Mouse (Mus musculus): Measurements from ENCODE around the gene Met. TPM values are rescaled to one million over a fixed set of nuclear protein-coding genes. Genes with fewer than 3 reads are reported as not detected.
A peak's percentile ranks its signal among the peaks of the same experiment; 100 is the strongest.

Gene Met
- polyA plus RNA-seq, 1 experiment, result 14.7 TPM

DNA sequence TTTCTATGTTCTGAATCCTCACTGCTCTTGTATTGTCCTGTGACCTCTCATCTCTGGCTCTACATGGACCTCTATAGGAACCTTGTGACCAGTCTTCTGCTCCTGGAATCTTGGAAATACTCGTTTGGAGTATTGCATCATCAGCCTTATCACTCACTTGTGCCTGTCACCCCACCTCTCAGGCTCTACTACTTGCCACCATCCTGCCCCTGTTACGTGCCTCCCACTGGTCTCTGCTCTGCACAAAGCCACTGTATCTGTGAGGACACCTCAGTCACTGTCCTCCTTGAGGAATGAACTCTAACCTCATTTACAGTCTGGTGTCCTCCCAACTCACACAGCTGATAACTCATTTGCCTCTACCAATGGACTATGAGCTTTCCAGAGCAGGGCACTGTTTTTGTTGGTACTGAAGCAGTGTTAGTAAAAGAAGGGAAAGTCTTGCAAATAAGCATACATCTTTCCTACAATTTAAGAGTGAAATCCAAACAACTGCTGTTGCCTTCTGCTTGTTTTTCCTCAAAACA, 24.8 kb downstream of the Met start:
- Histone ChIP-seq H3K27ac (ENCODE audit: insufficient read depth, low read length) (no peak overlapping the region), H3K4me1 (ENCODE audit: control insufficient read depth, insufficient read depth, low read length) (peaks cover 15% of the 10 kb centered on the region), H3K4me3 (ENCODE audit: insufficient read depth, low read length) (no peak overlapping the region)
- no peak for TF ChIP-seq CTCF (IDR thresholded peaks at IDR 0.05; ENCODE audit: borderline replicate concordance, insufficient read depth, low read length)
- TF ChIP-seq POLR2A (IDR thresholded peaks at IDR 0.05; ENCODE audit: low read depth, low read length), result no peak

DNA sequence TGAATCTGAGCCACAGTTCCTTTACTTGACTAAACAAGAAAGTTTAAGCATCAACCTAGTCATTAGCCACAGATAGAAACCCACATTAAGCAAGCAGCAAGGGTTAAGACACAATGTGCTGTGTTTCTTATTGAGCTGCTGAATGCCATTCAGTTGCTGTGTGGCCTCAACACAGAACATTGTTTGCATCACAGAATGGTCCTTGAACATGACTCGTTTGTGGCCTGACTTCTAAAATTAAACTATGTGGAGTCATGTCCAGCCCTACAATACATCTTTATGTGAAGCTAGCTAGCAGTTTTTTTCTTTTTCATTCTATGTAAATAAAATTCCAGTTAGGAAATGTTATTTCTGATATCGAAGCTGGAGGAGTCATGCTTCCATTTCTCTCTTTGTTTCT, 27.2 kb downstream of the Met start:
- Histone ChIP-seq H3K4me3 (ENCODE audit: insufficient read depth, low read length) (no peak overlapping the region), H3K4me1 (ENCODE audit: control insufficient read depth, insufficient read depth, low read length) (peaks cover 15% of the 10 kb centered on the region), H3K27ac (ENCODE audit: insufficient read depth, low read length) (no peak overlapping the region; the same call in 1 of the 2 replicates)
- no peak for TF ChIP-seq CTCF (IDR thresholded peaks at IDR 0.05; ENCODE audit: borderline replicate concordance, insufficient read depth, low read length)
- no peak for TF ChIP-seq POLR2A (IDR thresholded peaks at IDR 0.05; ENCODE audit: low read depth, low read length)

DNA sequence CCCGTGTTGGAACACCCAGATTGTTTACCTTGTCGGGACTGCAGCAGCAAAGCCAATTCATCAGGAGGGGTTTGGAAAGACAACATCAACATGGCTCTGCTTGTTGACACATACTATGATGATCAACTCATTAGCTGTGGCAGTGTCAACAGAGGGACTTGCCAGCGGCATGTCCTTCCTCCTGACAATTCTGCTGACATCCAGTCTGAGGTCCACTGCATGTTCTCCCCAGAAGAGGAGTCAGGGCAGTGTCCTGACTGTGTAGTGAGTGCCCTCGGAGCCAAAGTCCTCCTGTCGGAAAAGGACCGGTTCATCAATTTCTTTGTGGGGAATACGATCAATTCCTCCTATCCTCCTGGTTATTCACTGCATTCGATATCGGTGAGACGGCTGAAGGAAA, 27.9 kb downstream of the Met start:
- no peak overlapping the region for H3K4me3 ChIP-seq (ENCODE audit: insufficient read depth, low read length)
- no peak overlapping the region for H3K27ac ChIP-seq (ENCODE audit: insufficient read depth, low read length)
- TF ChIP-seq CTCF (IDR thresholded peaks at IDR 0.05; ENCODE audit: borderline replicate concordance, insufficient read depth, low read length), result no peak
- no peak for TF ChIP-seq POLR2A (IDR thresholded peaks at IDR 0.05; ENCODE audit: low read depth, low read length)
- peaks cover 14% of the 10 kb centered on the region for H3K4me1 ChIP-seq (ENCODE audit: control insufficient read depth, insufficient read depth, low read length)

DNA sequence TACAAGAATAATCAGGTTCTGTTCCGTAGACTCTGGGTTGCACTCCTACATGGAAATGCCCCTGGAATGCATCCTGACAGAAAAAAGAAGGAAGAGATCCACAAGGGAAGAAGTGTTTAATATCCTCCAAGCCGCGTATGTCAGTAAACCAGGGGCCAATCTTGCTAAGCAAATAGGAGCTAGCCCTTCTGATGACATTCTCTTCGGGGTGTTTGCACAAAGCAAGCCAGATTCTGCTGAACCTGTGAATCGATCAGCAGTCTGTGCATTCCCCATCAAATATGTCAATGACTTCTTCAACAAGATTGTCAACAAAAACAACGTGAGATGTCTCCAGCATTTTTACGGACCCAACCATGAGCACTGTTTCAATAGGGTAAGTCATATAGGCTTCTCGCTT, 28.5 kb downstream of the Met start:
- H3K4me1 ChIP-seq (ENCODE audit: control insufficient read depth, insufficient read depth, low read length), result peaks cover 19% of the 10 kb centered on the region
- no peak overlapping the region for H3K27ac ChIP-seq (ENCODE audit: insufficient read depth, low read length)
- TF ChIP-seq POLR2A (IDR thresholded peaks at IDR 0.05; ENCODE audit: low read depth, low read length) (no peak), CTCF (IDR thresholded peaks at IDR 0.05; ENCODE audit: borderline replicate concordance, insufficient read depth, low read length) (no peak)
- no peak overlapping the region for H3K4me3 ChIP-seq (ENCODE audit: insufficient read depth, low read length)

DNA sequence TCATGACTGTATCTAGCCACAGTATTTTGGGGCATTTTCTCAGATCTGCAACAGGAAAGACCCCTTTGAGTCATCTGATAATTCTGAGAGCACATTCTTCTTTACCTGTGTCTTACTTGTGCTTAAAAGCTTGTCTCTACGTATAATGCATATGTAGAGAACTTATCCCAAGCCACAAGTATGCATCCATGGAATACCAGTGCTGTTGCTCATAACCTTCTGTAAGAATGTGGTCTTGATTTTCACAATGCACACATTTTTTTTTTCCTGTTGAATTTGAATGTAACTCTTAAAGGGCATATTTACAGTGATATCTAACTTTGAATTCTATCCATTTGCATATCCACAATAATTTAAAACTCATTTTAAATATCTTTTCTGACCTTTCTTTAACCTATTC, 31.8 kb downstream of the Met start:
- H3K4me1 ChIP-seq (ENCODE audit: control insufficient read depth, insufficient read depth, low read length), result peaks cover 24% of the 10 kb centered on the region
- H3K27ac ChIP-seq (ENCODE audit: insufficient read depth, low read length), result peak overlapping the region; percentile 97
- H3K4me3 ChIP-seq (ENCODE audit: insufficient read depth, low read length), result no peak overlapping the region

DNA sequence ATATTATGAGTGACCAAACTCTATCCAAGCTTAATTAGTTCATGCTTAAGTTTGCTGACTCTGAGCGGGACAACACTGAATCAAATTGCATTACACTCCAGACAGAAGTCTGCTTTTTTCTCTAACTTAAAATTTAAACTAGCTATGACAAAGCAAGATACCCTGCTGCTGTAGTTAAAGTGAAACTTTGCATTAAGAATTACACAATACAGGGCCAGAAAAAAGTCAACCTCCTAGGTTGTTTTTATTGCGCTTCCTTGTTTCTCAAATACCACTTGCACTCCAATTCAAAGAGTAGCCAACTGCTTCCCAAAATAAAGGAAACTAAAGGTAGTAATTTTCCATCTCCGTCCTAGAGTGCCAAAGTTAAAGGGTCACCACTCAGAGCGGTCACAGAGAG, 33.8 kb downstream of the Met start:
- H3K4me1 ChIP-seq (ENCODE audit: control insufficient read depth, insufficient read depth, low read length), result peaks cover 25% of the 10 kb centered on the region
- TF ChIP-seq CTCF (IDR thresholded peaks at IDR 0.05; ENCODE audit: borderline replicate concordance, insufficient read depth, low read length) (no peak), POLR2A (IDR thresholded peaks at IDR 0.05; ENCODE audit: low read depth, low read length) (no peak)
- no peak overlapping the region for H3K4me3 ChIP-seq (ENCODE audit: insufficient read depth, low read length)
- H3K27ac ChIP-seq (ENCODE audit: insufficient read depth, low read length), result peak overlapping the region; percentile 47

More for the DNA sequence above, 31.8 kb downstream of the Met start:
- no peak for TF ChIP-seq POLR2A (IDR thresholded peaks at IDR 0.05; ENCODE audit: low read depth, low read length)
- no peak for TF ChIP-seq CTCF (IDR thresholded peaks at IDR 0.05; ENCODE audit: borderline replicate concordance, insufficient read depth, low read length)

DNA sequence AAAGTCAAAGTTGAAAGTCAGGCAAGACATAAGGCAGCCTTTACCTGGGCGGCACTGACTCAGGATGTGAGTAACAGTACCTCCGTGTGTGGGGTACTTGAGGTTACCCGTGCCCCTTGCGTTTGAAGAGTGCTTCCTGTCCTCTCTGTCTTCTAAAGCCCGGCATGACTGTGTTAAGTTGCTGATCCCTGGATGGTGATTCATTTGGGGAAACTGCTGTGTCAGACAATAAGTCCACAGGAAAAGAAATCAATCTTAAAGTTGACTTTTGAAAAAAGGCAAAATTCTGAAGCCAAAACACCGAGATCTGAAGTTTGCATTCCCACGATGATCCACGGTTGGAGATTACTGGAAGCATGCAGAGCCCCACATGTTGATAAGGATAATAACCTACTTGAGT, 35.2 kb downstream of the Met start:
- peaks cover 25% of the 10 kb centered on the region for H3K4me1 ChIP-seq (ENCODE audit: control insufficient read depth, insufficient read depth, low read length)
- no peak for TF ChIP-seq CTCF (IDR thresholded peaks at IDR 0.05; ENCODE audit: borderline replicate concordance, insufficient read depth, low read length)
- TF ChIP-seq POLR2A (IDR thresholded peaks at IDR 0.05; ENCODE audit: low read depth, low read length), result no peak
- H3K27ac ChIP-seq (ENCODE audit: insufficient read depth, low read length), result peak overlapping the region; percentile 24
- no peak overlapping the region for H3K4me3 ChIP-seq (ENCODE audit: insufficient read depth, low read length)

DNA sequence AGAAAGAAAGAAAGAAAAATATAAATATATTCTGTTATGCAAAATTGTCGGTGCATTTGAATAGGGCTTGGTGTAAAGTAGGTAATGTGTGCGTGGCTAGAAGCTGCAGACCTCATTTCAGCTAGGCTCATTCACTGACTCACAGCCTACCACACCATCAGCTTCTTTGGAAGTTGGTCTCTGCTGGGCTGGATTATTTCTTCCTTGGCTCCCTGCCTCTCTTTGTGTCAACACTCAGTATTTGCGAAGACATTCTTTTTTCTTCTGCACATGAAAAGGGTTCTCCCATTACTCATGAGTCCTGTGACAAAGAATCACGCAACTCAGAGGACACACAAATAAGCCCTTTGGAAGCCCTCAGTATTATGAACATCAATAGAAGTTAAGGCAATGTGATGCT, 37.8 kb downstream of the Met start:
- TF ChIP-seq CTCF (IDR thresholded peaks at IDR 0.05; ENCODE audit: borderline replicate concordance, insufficient read depth, low read length) (no peak), POLR2A (IDR thresholded peaks at IDR 0.05; ENCODE audit: low read depth, low read length) (0 out of 2 replicates have a peak, but pooled peaks have one; percentile 23)
- H3K4me1 ChIP-seq (ENCODE audit: control insufficient read depth, insufficient read depth, low read length), result peaks cover 20% of the 10 kb centered on the region

DNA sequence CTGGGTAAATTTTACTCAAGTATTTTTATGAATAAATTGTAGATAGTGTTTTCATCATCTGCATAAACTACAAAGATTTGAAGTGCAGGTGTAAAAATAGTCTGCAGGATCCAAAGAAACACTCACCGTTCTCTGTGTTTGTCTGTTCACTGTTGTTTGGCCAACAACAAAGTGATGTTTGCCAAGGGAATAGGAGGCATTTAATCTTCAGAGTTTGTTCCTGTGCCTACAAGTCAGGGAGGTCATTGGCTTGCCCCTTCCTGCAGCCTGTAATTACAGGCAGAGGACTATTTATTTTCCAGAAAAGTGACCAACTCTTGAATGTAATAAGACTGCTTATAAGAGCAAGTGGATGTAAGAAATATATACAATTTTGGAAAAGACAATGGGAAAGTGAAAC, 38.7 kb downstream of the Met start:
- no peak for TF ChIP-seq CTCF (IDR thresholded peaks at IDR 0.05; ENCODE audit: borderline replicate concordance, insufficient read depth, low read length)
- no peak for TF ChIP-seq POLR2A (IDR thresholded peaks at IDR 0.05; ENCODE audit: low read depth, low read length)
- Histone ChIP-seq H3K4me1 (ENCODE audit: control insufficient read depth, insufficient read depth, low read length) (peaks cover 17% of the 10 kb centered on the region), H3K27ac (ENCODE audit: insufficient read depth, low read length) (no peak overlapping the region), H3K4me3 (ENCODE audit: insufficient read depth, low read length) (no peak overlapping the region)

More for the DNA sequence above, 37.8 kb downstream of the Met start:
- H3K4me3 ChIP-seq (ENCODE audit: insufficient read depth, low read length), result no peak overlapping the region
- H3K27ac ChIP-seq (ENCODE audit: insufficient read depth, low read length), result peak overlapping the region; percentile 53

DNA sequence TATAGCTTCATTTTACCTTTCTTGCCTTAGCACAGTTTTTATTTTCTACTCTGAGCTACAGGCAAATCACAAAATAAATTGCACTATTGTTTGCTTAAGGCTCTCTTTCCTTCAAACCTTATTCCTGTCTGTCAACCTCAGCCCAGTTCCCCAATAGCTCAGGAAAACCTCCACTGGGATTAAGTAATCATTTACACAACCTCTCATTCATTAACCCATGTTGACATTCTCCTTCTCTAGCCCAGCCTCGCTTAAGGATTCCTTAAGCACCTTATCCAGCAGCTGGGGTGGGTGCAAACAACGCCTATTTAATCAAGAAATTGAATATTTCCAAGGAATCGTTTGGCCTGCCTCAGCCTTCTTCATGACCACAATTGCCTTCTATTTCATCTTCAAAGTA, 40.1 kb downstream of the Met start:
- H3K27ac ChIP-seq (ENCODE audit: insufficient read depth, low read length), result no peak overlapping the region
- no peak overlapping the region for H3K4me3 ChIP-seq (ENCODE audit: insufficient read depth, low read length)
- no peak for TF ChIP-seq CTCF (IDR thresholded peaks at IDR 0.05; ENCODE audit: borderline replicate concordance, insufficient read depth, low read length)
- peaks cover 15% of the 10 kb centered on the region for H3K4me1 ChIP-seq (ENCODE audit: control insufficient read depth, insufficient read depth, low read length)

DNA sequence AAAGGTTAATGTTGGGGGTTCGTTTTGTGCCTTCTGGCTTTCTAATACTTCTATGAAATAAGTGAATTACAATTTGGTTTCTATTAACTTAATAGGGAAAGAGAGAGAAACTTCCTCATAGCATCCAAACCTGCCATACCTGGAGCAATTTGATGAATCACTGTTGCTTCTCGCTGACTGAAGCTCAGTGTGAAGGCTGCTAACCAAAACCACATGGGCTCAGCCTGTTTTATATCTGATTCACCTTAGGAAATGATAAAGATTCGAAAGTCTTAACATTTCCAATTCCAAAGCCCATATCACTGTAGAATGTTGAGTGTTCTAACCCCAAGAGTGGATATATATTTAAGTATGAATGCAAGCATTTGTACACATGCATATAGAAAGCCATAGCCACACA, 41.9 kb downstream of the Met start:
- Histone ChIP-seq H3K27ac (ENCODE audit: insufficient read depth, low read length) (no peak overlapping the region), H3K4me1 (ENCODE audit: control insufficient read depth, insufficient read depth, low read length) (peaks cover 12% of the 10 kb centered on the region), H3K4me3 (ENCODE audit: insufficient read depth, low read length) (no peak overlapping the region)
- no peak for TF ChIP-seq CTCF (IDR thresholded peaks at IDR 0.05; ENCODE audit: borderline replicate concordance, insufficient read depth, low read length)
- TF ChIP-seq POLR2A (IDR thresholded peaks at IDR 0.05; ENCODE audit: low read depth, low read length), result no peak
